Mouse (Mus musculus) forebrain, embryonic 11.5 days (tissue): Measurements from ENCODE around the gene Rev1. TPM values are rescaled to one million over a fixed set of nuclear protein-coding genes. Genes with fewer than 3 reads are reported as not detected.
"Not testable (repeated sequence)": the region's sequence is repeated elsewhere in the genome, so short reads cannot be mapped to it uniquely, and the experiment has no call there.

Source experiments
- ATAC-seq: fragments of 200-750 bp; cut with Nextera tagmentation; replicated peaks from 2 replicates; pipeline ENCODE4 v1.8.0; 2017; ENCODE audit warnings: moderate TSS enrichment; ENCODE audit not compliant: low FRiP score
- DNase-seq: peaks from one replicate; pipeline ENCODE4 v3.0.0-alpha.2; 2017; ENCODE audit warnings: low spot score
- H3K27ac ChIP-seq: fragments of 300-500 bp; sonication (generic); 2 replicates; pipeline ENCODE4 v1.5.1; 2014; ENCODE audit warnings: low read depth, low read length
- H3K27me3 ChIP-seq: fragments of 300-500 bp; sonication (generic); 2 replicates; pipeline ENCODE4 v1.6.1; 2014; ENCODE audit warnings: mild to moderate bottlenecking, low read length, mixed read lengths; ENCODE audit not compliant: control insufficient read depth, insufficient read depth
- H3K36me3 ChIP-seq: fragments of 300-500 bp; sonication (generic); 2 replicates; pipeline ENCODE4 v1.6.1; 2014; ENCODE audit warnings: mild to moderate bottlenecking, low read length, moderate library complexity, mixed read lengths; ENCODE audit not compliant: control insufficient read depth, insufficient read depth
- H3K4me1 ChIP-seq: fragments of 300-500 bp; sonication (generic); replicated peaks from 2 replicates; pipeline ENCODE4 v1.6.1; 2014; ENCODE audit warnings: low read length, mixed read lengths; ENCODE audit not compliant: control insufficient read depth, insufficient read depth
- H3K4me2 ChIP-seq: fragments of 300-500 bp; sonication (generic); 2 replicates; pipeline ENCODE4 v1.6.1; 2014; ENCODE audit warnings: low read depth, mild to moderate bottlenecking, low read length, moderate library complexity, mixed read lengths; ENCODE audit not compliant: severe bottlenecking
- H3K4me3 ChIP-seq: fragments of 300-500 bp; sonication (generic); 2 replicates; pipeline ENCODE4 v1.5.1; 2014; ENCODE audit warnings: low read depth, low read length
- H3K9ac ChIP-seq: fragments of 300-500 bp; sonication (generic); 2 replicates; pipeline ENCODE4 v1.6.1; 2014; ENCODE audit warnings: low read length
- H3K9me3 ChIP-seq: fragments of 300-500 bp; sonication (generic); 2 replicates; pipeline ENCODE4 v1.6.1; 2016; ENCODE audit warnings: low read length, mixed read lengths; ENCODE audit not compliant: control insufficient read depth
- WGBS: fragments of 180-500 bp; shearing (Covaris S2); extraction: QIAGEN DNeasy Blood & Tissue Kit; methylation state at CpG from one replicate; pipeline ENCODE4 v1.1.7; 2014; 5-methylcytosine and 5-hydroxymethylcytosine counted together
- polyA plus RNA-seq: library from polyadenylated mRNA; unstranded; fragments of >200 nt; fragmentation: Nextera tagmentation; extraction: Ambion mirVana; gene quantifications from 2 replicates; pipeline ENCODE4 v1.2.1, GENCODE M21; 2014

Rev1 gene
- polyA plus RNA-seq, 1 experiment from 2014 or later: 44.0 TPM

DNA sequence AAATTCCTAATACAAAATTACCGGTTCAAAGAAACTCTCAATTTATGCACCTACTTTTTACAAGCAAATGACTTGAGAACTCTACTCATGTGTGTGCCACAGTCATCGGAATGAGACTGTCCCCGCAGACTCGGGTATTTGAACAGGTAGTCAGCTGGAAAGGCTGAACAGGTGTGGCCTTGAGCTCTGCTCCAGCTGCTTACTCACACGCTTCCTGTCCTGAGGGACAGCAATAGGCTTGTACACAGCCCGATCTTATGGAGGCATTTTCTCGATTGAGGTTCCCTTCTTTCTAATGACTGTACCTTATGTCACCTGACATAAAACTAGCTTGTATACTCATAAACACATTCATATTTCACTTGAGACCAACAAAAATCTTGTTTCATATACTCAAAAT, 19.8 kb downstream of the Rev1 start:
- H3K4me2 ChIP-seq: no peak overlapping the region
- no peak for DNase-seq

GRCm38 (mm10) chr1:38103813-38104212, 25.8 kb downstream of the Rev1 start:
- Histone ChIP-seq H3K27ac (no peak overlapping the region), H3K4me2 (no peak overlapping the region), H3K4me1 (no peaks in the 10 kb centered on the region), H3K27me3 (no peaks in the 10 kb centered on the region), H3K9ac (no peak overlapping the region), H3K9me3 (no peaks in the 10 kb centered on the region), H3K36me3 (no peaks in the 10 kb centered on the region; the same call in 1 of the 2 replicates), H3K4me3 (no peak overlapping the region)
- DNase-seq (no peak), ATAC-seq (no peak)
- WGBS: 78% methylated on average over 3 of the region's 3 CpGs

More for the DNA sequence above, 19.8 kb downstream of the Rev1 start:
- ATAC-seq: no peak
- Histone ChIP-seq H3K36me3 (no peaks in the 10 kb centered on the region), H3K27me3 (no peaks in the 10 kb centered on the region), H3K27ac (no peak overlapping the region), H3K4me1 (no peaks in the 10 kb centered on the region), H3K9me3 (no peaks in the 10 kb centered on the region), H3K4me3 (no peak overlapping the region), H3K9ac (no peak overlapping the region)
- WGBS: 95% methylated on average over 7 of the region's 7 CpGs

DNA sequence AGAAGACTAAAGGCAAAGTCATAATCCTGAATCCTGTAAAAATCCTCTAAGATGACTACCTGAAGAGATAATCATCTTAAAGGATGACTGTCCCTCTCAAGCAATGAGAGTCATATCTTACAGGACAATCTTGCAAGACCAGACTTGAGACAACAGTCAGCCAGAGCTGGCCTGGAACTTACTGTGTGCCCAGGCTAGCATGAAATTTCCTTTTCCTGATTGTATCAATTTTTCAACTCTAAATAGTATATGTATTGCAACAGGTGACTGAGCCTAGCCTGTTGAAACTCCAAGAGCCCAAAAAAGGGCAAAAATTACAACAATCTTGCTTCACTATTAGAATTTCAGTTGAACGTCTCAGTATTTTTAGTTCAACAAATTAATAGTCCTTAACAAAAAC, 26.4 kb downstream of the Rev1 start:
- no peak for ATAC-seq
- Histone ChIP-seq H3K9ac (no peak overlapping the region), H3K27me3 (no peaks in the 10 kb centered on the region), H3K27ac (no peak overlapping the region), H3K4me1 (no peaks in the 10 kb centered on the region), H3K36me3 (no peaks in the 10 kb centered on the region; the same call in 1 of the 2 replicates), H3K9me3 (no peaks in the 10 kb centered on the region), H3K4me3 (no peak overlapping the region), H3K4me2 (no peak overlapping the region)
- no peak for DNase-seq
- WGBS: 98% methylated on average over 1 of the region's 1 CpGs

DNA sequence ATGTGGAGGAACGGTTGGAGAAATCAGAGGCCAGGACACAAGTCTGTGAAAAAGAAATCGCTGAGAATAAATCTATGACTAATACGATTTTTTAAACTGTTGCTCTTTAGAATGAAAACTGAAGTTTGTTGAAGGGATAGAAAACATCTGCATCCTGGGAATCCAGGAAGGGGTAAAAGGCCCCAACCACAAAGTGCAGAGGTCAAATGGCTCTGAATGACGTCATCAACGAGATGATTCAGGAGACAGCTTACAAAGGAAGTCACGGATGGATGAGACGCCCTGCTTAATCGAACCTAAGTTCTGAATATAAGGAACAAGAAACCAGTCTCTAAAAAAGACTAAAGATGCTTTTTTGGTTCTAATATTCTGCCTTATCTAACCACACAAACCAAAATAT, 48.3 kb downstream of the Rev1 start:
- H3K4me3 ChIP-seq: no peak overlapping the region
- no peak overlapping the region for H3K4me2 ChIP-seq
- H3K36me3 ChIP-seq: peaks cover 2% of the 10 kb centered on the region; the same call in 1 of the 2 replicates
- H3K9me3 ChIP-seq: no peaks in the 10 kb centered on the region
- 85% methylated on average over 8 of the region's 8 CpGs for WGBS
- no peak overlapping the region for H3K9ac ChIP-seq
- H3K27ac ChIP-seq: no peak overlapping the region
- no peaks in the 10 kb centered on the region for H3K27me3 ChIP-seq
- H3K4me1 ChIP-seq: no peaks in the 10 kb centered on the region
- DNase-seq (no peak), ATAC-seq (no peak)

DNA sequence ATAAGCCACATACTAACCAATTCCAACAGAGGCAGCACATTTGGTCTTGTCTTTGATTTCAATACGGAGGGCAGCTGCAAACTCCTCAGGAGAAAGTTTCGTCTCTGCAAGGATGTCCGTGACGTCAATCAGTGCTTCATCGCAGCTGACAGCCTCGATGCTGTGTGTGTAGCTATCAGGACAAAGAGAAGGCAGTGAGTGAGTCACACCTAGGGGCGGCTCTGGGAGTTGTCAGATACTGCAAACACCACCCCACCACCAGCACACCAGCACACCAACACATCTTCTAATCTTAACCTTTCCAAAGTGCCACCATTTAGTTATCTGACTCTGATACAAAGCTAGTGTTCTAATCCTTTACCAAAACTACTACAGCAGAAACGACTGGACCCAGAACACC, 58.3 kb downstream of the Rev1 start:
- Histone ChIP-seq H3K27me3 (no peaks in the 10 kb centered on the region), H3K4me1 (no peaks in the 10 kb centered on the region), H3K27ac (no peak overlapping the region), H3K4me2 (no peak overlapping the region), H3K4me3 (no peak overlapping the region), H3K9ac (no peak overlapping the region), H3K36me3 (peaks cover 3% of the 10 kb centered on the region; the same call in 1 of the 2 replicates), H3K9me3 (no peaks in the 10 kb centered on the region)
- ATAC-seq: no peak
- WGBS: 86% methylated on average over 8 of the region's 8 CpGs
- no peak for DNase-seq

DNA sequence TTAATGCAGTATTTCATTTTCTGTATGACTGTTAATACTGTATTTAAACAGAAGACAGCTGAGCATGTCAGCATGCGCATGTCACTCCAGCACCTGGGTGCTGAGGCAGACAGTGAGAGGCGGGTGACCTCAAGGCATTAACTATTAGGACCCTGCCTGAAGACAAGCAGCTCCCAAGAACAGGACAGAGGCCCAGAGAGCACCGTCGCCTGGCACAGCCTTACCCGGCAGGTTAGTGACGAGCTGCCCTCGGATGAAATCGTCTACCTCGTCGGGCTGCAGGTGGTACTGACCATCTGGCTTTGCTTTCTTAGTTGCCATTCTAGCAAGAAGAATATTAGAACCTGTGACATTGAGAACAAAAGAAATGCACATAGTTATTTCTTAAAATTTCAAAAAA, 62.3 kb downstream of the Rev1 start:
- no peak overlapping the region for H3K9ac ChIP-seq
- ATAC-seq (no peak), DNase-seq (no peak)
- H3K36me3 ChIP-seq: peaks cover 7% of the 10 kb centered on the region; the same call in 1 of the 2 replicates
- H3K27ac ChIP-seq: no peak overlapping the region
- H3K4me1 ChIP-seq: no peaks in the 10 kb centered on the region
- no peak overlapping the region for H3K4me3 ChIP-seq
- H3K4me2 ChIP-seq: no peak overlapping the region
- H3K9me3 ChIP-seq: no peaks in the 10 kb centered on the region
- WGBS: 97% methylated on average over 10 of the region's 10 CpGs
- no peaks in the 10 kb centered on the region for H3K27me3 ChIP-seq

DNA sequence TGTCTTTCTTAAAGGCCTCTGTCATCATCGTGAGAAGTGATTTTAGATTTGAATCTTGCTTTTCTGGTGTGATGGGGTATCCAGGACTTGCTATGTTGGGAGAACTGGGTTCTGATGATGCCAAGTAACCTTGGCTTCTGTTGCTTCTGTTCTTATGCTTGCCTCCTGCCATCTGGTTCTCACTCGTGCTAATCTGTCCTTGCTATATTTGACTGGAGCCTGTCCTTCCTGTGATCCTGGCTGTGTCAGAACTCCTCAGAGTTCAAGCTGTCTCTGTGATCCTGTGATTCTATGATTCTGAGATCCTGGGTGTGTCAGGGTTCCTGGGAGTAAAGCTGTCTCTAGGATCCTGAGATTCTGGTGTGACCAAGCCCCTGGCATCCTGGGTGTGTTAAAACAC, 67.4 kb downstream of the Rev1 start:
- H3K9me3 ChIP-seq, H3K4me3 ChIP-seq, H3K4me1 ChIP-seq, H3K27me3 ChIP-seq, H3K9ac ChIP-seq, H3K4me2 ChIP-seq, H3K36me3 ChIP-seq, H3K27ac ChIP-seq, ATAC-seq, DNase-seq: not testable (repeated sequence)
- WGBS: 93% methylated on average over 2 of the region's 2 CpGs

GRCm38 (mm10) chr1:38058417-38058816, 71.2 kb downstream of the Rev1 start:
- Histone ChIP-seq H3K4me1 (no peaks in the 10 kb centered on the region), H3K27ac (no peak overlapping the region), H3K4me3 (no peak overlapping the region), H3K4me2 (no peak overlapping the region), H3K36me3 (peaks cover 4% of the 10 kb centered on the region; the same call in 1 of the 2 replicates), H3K9ac (no peak overlapping the region), H3K9me3 (no peaks in the 10 kb centered on the region), H3K27me3 (no peaks in the 10 kb centered on the region)
- ATAC-seq (no peak), DNase-seq (no peak)
- WGBS: 84% methylated on average over 6 of the region's 6 CpGs

- H3K27ac ChIP-seq: no peak overlapping the region
- DNase-seq: no peak
- ATAC-seq: no peak
- H3K9ac ChIP-seq: no peak overlapping the region
- H3K36me3 ChIP-seq: peaks cover 2% of the 10 kb centered on the region; the same call in 1 of the 2 replicates
- no peak overlapping the region for H3K4me2 ChIP-seq
- 94% methylated on average over 5 of the region's 5 CpGs for WGBS
- no peaks in the 10 kb centered on the region for H3K9me3 ChIP-seq
- no peaks in the 10 kb centered on the region for H3K4me1 ChIP-seq
- H3K4me3 ChIP-seq: no peak overlapping the region
- H3K27me3 ChIP-seq: no peaks in the 10 kb centered on the region
Measured at GRCm38 (mm10) chr1:38055176-38055575, 74.4 kb downstream of the Rev1 start.
